Mouse (Mus musculus): Measurements from ENCODE around the gene Gm20431. TPM values are rescaled to one million over a fixed set of nuclear protein-coding genes. Genes with fewer than 3 reads are reported as not detected.

Gm20431 gene
- polyA plus RNA-seq, 1 experiment from 2014 or later: 13.4 TPM

GRCm38 (mm10) chr2:167640279-167640678 lies 21.0 kb downstream of the Gm20431 start:
- Histone ChIP-seq H3K4me2 (no peak overlapping the region), H3K36me3 (peaks cover 37% of the 10 kb centered on the region), H3K4me1 (no peaks in the 10 kb centered on the region), H3K9me3 (no peaks in the 10 kb centered on the region), H3K4me3 (no peak overlapping the region), H3K9ac (no peak overlapping the region), H3K27me3 (no peaks in the 10 kb centered on the region), H3K27ac (no peak overlapping the region)
- no peak for ATAC-seq (ENCODE audit: insufficient number of reproducible peaks, insufficient read depth, low FRiP score, low TSS enrichment, low read depth)
- 82% methylated on average over 3 of the region's 3 CpGs for WGBS

GRCm38 (mm10) chr2:167634865-167635512 lies 26.3 kb downstream of the Gm20431 start:
- 61% methylated on average over 7 of the region's 7 CpGs for WGBS
- no peaks in the 10 kb centered on the region for H3K27me3 ChIP-seq
- H3K4me3 ChIP-seq: peak overlapping the region; percentile 35
- H3K9me3 ChIP-seq: no peaks in the 10 kb centered on the region
- H3K9ac ChIP-seq: 0 out of 2 replicates have a peak overlapping the region, but pooled peaks have one; percentile 11
- peak overlapping the region; percentile 59 for H3K4me2 ChIP-seq
- ATAC-seq (ENCODE audit: insufficient number of reproducible peaks, insufficient read depth, low FRiP score, low TSS enrichment, low read depth): no peak
- no peaks in the 10 kb centered on the region for H3K36me3 ChIP-seq
- H3K27ac ChIP-seq: no peak overlapping the region
- H3K4me1 ChIP-seq: peaks cover 30% of the 10 kb centered on the region

- Histone ChIP-seq H3K9ac (peak overlapping the region; percentile 62), H3K4me3 (peak overlapping the region; percentile 35), H3K27me3 (no peaks in the 10 kb centered on the region), H3K9me3 (no peaks in the 10 kb centered on the region), H3K36me3 (no peaks in the 10 kb centered on the region), H3K27ac (peak overlapping the region; percentile 71), H3K4me1 (peaks cover 36% of the 10 kb centered on the region), H3K4me2 (peak overlapping the region; percentile 59)
- WGBS: 0% methylated on average over 15 of the region's 15 CpGs
- peak; percentile 49; the same call in 1 of the 2 replicates for ATAC-seq (ENCODE audit: insufficient number of reproducible peaks, insufficient read depth, low FRiP score, low TSS enrichment, low read depth)
These were observed 26.9 kb downstream of the Gm20431 start for GRCm38 (mm10) chr2:167634338-167634770.

GRCm38 (mm10) chr2:167633537-167633872 lies 27.8 kb downstream of the Gm20431 start:
- Histone ChIP-seq H3K27ac (no peak overlapping the region), H3K36me3 (peaks cover 8% of the 10 kb centered on the region), H3K27me3 (no peaks in the 10 kb centered on the region), H3K9me3 (no peaks in the 10 kb centered on the region), H3K4me2 (no peak overlapping the region), H3K4me1 (peaks cover 45% of the 10 kb centered on the region), H3K9ac (no peak overlapping the region), H3K4me3 (no peak overlapping the region)
- 93% methylated on average over 6 of the region's 6 CpGs for WGBS
- ATAC-seq (ENCODE audit: insufficient number of reproducible peaks, insufficient read depth, low FRiP score, low TSS enrichment, low read depth): no peak

GRCm38 (mm10) chr2:167632731-167633536 lies 28.4 kb downstream of the Gm20431 start:
- H3K9ac ChIP-seq: peak overlapping the region; percentile 94; the same call in 1 of the 2 replicates
- no peaks in the 10 kb centered on the region for H3K9me3 ChIP-seq
- H3K27ac ChIP-seq: peak overlapping the region; percentile 78
- peak overlapping the region; percentile 94 for H3K4me3 ChIP-seq
- peaks cover 46% of the 10 kb centered on the region for H3K4me1 ChIP-seq
- ATAC-seq (ENCODE audit: insufficient number of reproducible peaks, insufficient read depth, low FRiP score, low TSS enrichment, low read depth): no peak
- H3K4me2 ChIP-seq: peak overlapping the region; percentile 69
- H3K27me3 ChIP-seq: no peaks in the 10 kb centered on the region
- peaks cover 13% of the 10 kb centered on the region for H3K36me3 ChIP-seq
- 81% methylated on average over 12 of the region's 12 CpGs for WGBS

GRCm38 (mm10) chr2:167631591-167632448 lies 29.5 kb downstream of the Gm20431 start, which contains the start of gene Ube2v1:
Ube2v1 (minus strand) TSS chr2:167632095.
- 1% methylated on average over 80 of the region's 87 CpGs for WGBS
- Histone ChIP-seq H3K9ac (peak within 1 kb of the TSS; percentile 94), H3K9me3 (no peaks in the 10 kb centered on the region), H3K36me3 (peaks cover 21% of the 10 kb centered on the region), H3K27ac (peak within 1 kb of the TSS; percentile 90), H3K27me3 (no peaks in the 10 kb centered on the region), H3K4me2 (peak within 1 kb of the TSS; percentile 69), H3K4me3 (peak within 1 kb of the TSS; percentile 94), H3K4me1 (peaks cover 46% of the 10 kb centered on the region)
- ATAC-seq (ENCODE audit: insufficient number of reproducible peaks, insufficient read depth, low FRiP score, low TSS enrichment, low read depth): peak; percentile 86

- under 1% methylated on average over 31 of the region's 31 CpGs for WGBS
- peaks cover 24% of the 10 kb centered on the region for H3K36me3 ChIP-seq
- H3K4me3 ChIP-seq: peak overlapping the region; percentile 94
- ATAC-seq (ENCODE audit: insufficient number of reproducible peaks, insufficient read depth, low FRiP score, low TSS enrichment, low read depth): no peak
- peak overlapping the region; percentile 94 for H3K9ac ChIP-seq
- H3K4me2 ChIP-seq: peak overlapping the region; percentile 69
- no peaks in the 10 kb centered on the region for H3K27me3 ChIP-seq
- H3K27ac ChIP-seq: peak overlapping the region; percentile 90
- H3K4me1 ChIP-seq: peaks cover 46% of the 10 kb centered on the region
- no peaks in the 10 kb centered on the region for H3K9me3 ChIP-seq
These were observed 30.1 kb downstream of the Gm20431 start for GRCm38 (mm10) chr2:167631181-167631590.

GRCm38 (mm10) chr2:167630421-167630820 lies 30.9 kb downstream of the Gm20431 start:
- Histone ChIP-seq H3K27ac (no peak overlapping the region), H3K27me3 (no peaks in the 10 kb centered on the region), H3K4me1 (peaks cover 49% of the 10 kb centered on the region), H3K9ac (peak overlapping the region; percentile 94), H3K9me3 (no peaks in the 10 kb centered on the region), H3K36me3 (peaks cover 24% of the 10 kb centered on the region), H3K4me2 (peak overlapping the region; percentile 69), H3K4me3 (peak overlapping the region; percentile 94)
- WGBS: 75% methylated on average over 5 of the region's 5 CpGs
- ATAC-seq (ENCODE audit: insufficient number of reproducible peaks, insufficient read depth, low FRiP score, low TSS enrichment, low read depth): no peak

- H3K36me3 ChIP-seq: peaks cover 24% of the 10 kb centered on the region
- H3K9me3 ChIP-seq: no peaks in the 10 kb centered on the region
- H3K9ac ChIP-seq: peak overlapping the region; percentile 94
- H3K4me2 ChIP-seq: peak overlapping the region; percentile 69
- peak overlapping the region; percentile 94; the same call in 1 of the 2 replicates for H3K4me3 ChIP-seq
- peaks cover 51% of the 10 kb centered on the region for H3K4me1 ChIP-seq
- H3K27me3 ChIP-seq: no peaks in the 10 kb centered on the region
- H3K27ac ChIP-seq: no peak overlapping the region
- no peak for ATAC-seq (ENCODE audit: insufficient number of reproducible peaks, insufficient read depth, low FRiP score, low TSS enrichment, low read depth)
- WGBS: 71% methylated on average over 11 of the region's 11 CpGs
These were observed 31.6 kb downstream of the Gm20431 start for GRCm38 (mm10) chr2:167629665-167630209.

- H3K9ac ChIP-seq: peak overlapping the region; percentile 40; the same call in 1 of the 2 replicates
- 72% methylated on average over 4 of the region's 4 CpGs for WGBS
- no peaks in the 10 kb centered on the region for H3K27me3 ChIP-seq
- H3K36me3 ChIP-seq: peaks cover 24% of the 10 kb centered on the region
- no peaks in the 10 kb centered on the region for H3K9me3 ChIP-seq
- H3K4me3 ChIP-seq: 0 out of 2 replicates have a peak overlapping the region, but pooled peaks have one; percentile 94
- H3K27ac ChIP-seq: no peak overlapping the region
- no peak for ATAC-seq (ENCODE audit: insufficient number of reproducible peaks, insufficient read depth, low FRiP score, low TSS enrichment, low read depth)
- peaks cover 48% of the 10 kb centered on the region for H3K4me1 ChIP-seq
- peak overlapping the region; percentile 69; the same call in 1 of the 2 replicates for H3K4me2 ChIP-seq
These were observed 32.4 kb downstream of the Gm20431 start for GRCm38 (mm10) chr2:167628872-167629271.

GRCm38 (mm10) chr2:167627019-167627418 lies 34.3 kb downstream of the Gm20431 start:
- WGBS: 91% methylated on average over 7 of the region's 7 CpGs

More at GRCm38 (mm10) chr2:167627019-167627418, 34.3 kb downstream of the Gm20431 start:
- peaks cover 24% of the 10 kb centered on the region for H3K36me3 ChIP-seq
- H3K27ac ChIP-seq: no peak overlapping the region
- H3K9ac ChIP-seq: 0 out of 2 replicates have a peak overlapping the region, but pooled peaks have one; percentile 3
- ATAC-seq (ENCODE audit: insufficient number of reproducible peaks, insufficient read depth, low FRiP score, low TSS enrichment, low read depth): no peak
- no peak overlapping the region for H3K4me2 ChIP-seq
- H3K4me3 ChIP-seq: no peak overlapping the region
- H3K4me1 ChIP-seq: peaks cover 32% of the 10 kb centered on the region
- H3K27me3 ChIP-seq: no peaks in the 10 kb centered on the region
- H3K9me3 ChIP-seq: no peaks in the 10 kb centered on the region

Data from embryonic facial prominence, embryonic 13.5 days (tissue).